Mouse (Mus musculus) hindbrain, embryonic 11.5 days (tissue): ENCODE measurements around the gene Atp2b2. TPM values are rescaled to one million over a fixed set of nuclear protein-coding genes. Genes with fewer than 3 reads are reported as not detected.
A peak's percentile ranks its signal among the peaks of the same experiment; 100 is the strongest.

ENCODE experiments used
- ATAC-seq: fragments of 200-750 bp; cut with Nextera tagmentation; 2 replicates; pipeline ENCODE4 v1.8.0; 2017; ENCODE audit warnings: mild to moderate bottlenecking, moderate TSS enrichment, moderate library complexity; ENCODE audit not compliant: low FRiP score
- DNase-seq: peaks from one replicate; pipeline ENCODE4 v3.0.0-alpha.2; 2015; ENCODE audit warnings: low spot score
- H3K27ac ChIP-seq: fragments of 300-500 bp; sonication (generic); 2 replicates; pipeline ENCODE4 v1.5.1; 2014; ENCODE audit warnings: mild to moderate bottlenecking, low read depth, low read length
- H3K27me3 ChIP-seq: fragments of 300-500 bp; sonication (generic); 2 replicates; pipeline ENCODE4 v1.6.1; 2014; ENCODE audit warnings: mild to moderate bottlenecking, low read length, moderate library complexity, mixed read lengths; ENCODE audit not compliant: control insufficient read depth, insufficient read depth
- H3K36me3 ChIP-seq: fragments of 300-500 bp; sonication (generic); 2 replicates; pipeline ENCODE4 v1.6.1; 2014; ENCODE audit warnings: mild to moderate bottlenecking, low read length, moderate library complexity, mixed read lengths; ENCODE audit not compliant: control insufficient read depth, insufficient read depth
- H3K4me1 ChIP-seq: fragments of 300-500 bp; sonication (generic); replicated peaks from 2 replicates; pipeline ENCODE4 v1.6.1; 2014; ENCODE audit warnings: low read length, mixed read lengths; ENCODE audit not compliant: control insufficient read depth, insufficient read depth
- H3K4me2 ChIP-seq: fragments of 300-500 bp; sonication (generic); replicated peaks from 2 replicates; pipeline ENCODE4 v1.6.1; 2014; ENCODE audit warnings: mild to moderate bottlenecking, low read depth, low read length
- H3K4me3 ChIP-seq: fragments of 300-500 bp; sonication (generic); 2 replicates; pipeline ENCODE4 v1.5.1; 2014; ENCODE audit warnings: low read depth, low read length
- H3K9ac ChIP-seq: fragments of 300-500 bp; sonication (generic); 2 replicates; pipeline ENCODE4 v1.6.1; 2014; ENCODE audit warnings: low read depth, low read length
- H3K9me3 ChIP-seq: fragments of 300-500 bp; sonication (generic); 2 replicates; pipeline ENCODE4 v1.6.1; 2016; ENCODE audit warnings: low read length; ENCODE audit not compliant: control insufficient read depth
- WGBS: fragments of 180-500 bp; shearing (Covaris S2); extraction: QIAGEN DNeasy Blood & Tissue Kit; methylation state at CpG from one replicate; pipeline ENCODE4 v1.1.7; 2014; 5-methylcytosine and 5-hydroxymethylcytosine counted together
- polyA plus RNA-seq: library from polyadenylated mRNA; unstranded; fragments of >200 nt; fragmentation: Nextera tagmentation; extraction: Ambion mirVana; gene quantifications from 2 replicates; pipeline ENCODE4 v1.2.1, GENCODE M21; 2014

Gene Atp2b2
- polyA plus RNA-seq: 4.2 and 5.2 TPM in 2 replicates

DNA sequence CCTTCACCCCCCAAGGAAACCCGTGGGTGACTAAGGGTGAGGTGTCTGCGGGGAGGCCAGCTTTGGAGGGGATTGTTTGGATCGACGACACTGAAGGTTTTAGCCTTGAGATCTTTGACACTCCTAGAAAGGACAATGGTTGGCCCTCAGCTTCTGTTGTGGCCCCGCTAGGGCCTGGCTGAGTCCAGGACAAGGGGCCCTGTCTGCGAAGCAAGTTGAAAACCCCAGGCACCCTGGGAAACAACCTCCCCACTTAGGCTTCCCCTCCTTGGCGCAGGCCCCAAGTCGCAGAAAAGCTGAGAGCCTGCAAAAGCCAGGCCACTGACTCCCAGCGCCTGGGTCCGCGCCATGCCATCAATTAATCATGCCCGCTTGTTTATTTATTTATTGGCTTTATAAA, at the start of gene Atp2b2:
TSS of gene Atp2b2 (minus strand) at position 282 of the 400 bp plus-strand sequence.
- DNase-seq (peak; percentile 26), ATAC-seq (no peak)
- H3K9me3 ChIP-seq: no peaks in the 10 kb centered on the region
- H3K4me1 ChIP-seq: no peaks in the 10 kb centered on the region
- no peaks in the 10 kb centered on the region for H3K36me3 ChIP-seq
- peak within 1 kb of the TSS; percentile 50 for H3K9ac ChIP-seq
- peak within 1 kb of the TSS; percentile 100 for H3K4me2 ChIP-seq
- no peak within 1 kb of the TSS for H3K27ac ChIP-seq
- H3K4me3 ChIP-seq: peak within 1 kb of the TSS; percentile 55
- WGBS: 26% methylated on average over 12 of the region's 12 CpGs
- H3K27me3 ChIP-seq: peaks cover 14% of the 10 kb centered on the region

DNA sequence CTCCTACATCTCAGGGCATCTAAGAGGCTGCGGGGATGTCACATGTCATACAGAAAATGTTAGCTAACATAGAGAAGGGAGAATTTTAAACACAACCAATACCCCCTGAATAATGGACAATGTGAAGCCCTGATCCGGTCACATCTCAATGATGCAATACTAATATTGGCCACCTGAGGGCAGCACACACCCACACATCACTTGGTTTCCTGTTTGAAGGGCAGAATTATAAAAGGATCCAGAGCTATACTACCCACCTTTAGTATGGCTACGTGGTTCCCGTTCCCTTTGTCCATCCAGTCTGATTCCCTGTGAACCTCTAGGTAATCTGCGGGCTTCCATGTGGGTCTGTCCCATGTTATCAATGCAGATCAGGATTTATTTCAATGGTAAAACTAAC, 47.2 kb upstream of the Atp2b2 start:
- Histone ChIP-seq H3K9me3 (no peaks in the 10 kb centered on the region), H3K4me2 (no peak overlapping the region), H3K36me3 (no peaks in the 10 kb centered on the region), H3K4me1 (peaks cover 4% of the 10 kb centered on the region; the same call in 1 of the 2 replicates), H3K27me3 (no peaks in the 10 kb centered on the region), H3K27ac (no peak overlapping the region), H3K9ac (no peak overlapping the region), H3K4me3 (no peak overlapping the region)
- 0 out of 2 replicates have a peak, but pooled peaks have one; percentile 41 for ATAC-seq
- DNase-seq: peak; percentile 86
- 22% methylated on average over 5 of the region's 5 CpGs for WGBS

DNA sequence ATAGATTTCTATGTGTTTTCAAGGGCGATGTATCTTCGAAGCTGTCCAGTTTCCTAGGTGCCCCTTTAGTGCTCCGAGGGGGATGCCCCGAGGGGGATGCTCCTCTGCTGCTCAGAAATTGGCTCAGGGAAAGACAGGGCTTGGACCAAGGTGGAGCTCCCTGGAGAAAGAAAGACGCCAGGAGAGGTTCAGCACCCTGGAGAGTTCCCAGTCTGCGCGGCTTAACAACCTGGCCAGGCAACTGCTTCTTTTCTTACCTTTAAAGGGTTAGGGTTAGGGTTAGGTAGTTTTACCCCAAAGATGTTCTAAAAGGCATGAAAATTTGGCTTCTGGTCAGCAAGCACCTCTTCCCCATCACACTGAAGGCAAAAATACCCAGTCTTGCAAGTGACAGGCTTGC, 44.7 kb upstream of the Atp2b2 start:
- H3K4me2 ChIP-seq: no peak overlapping the region
- H3K9me3 ChIP-seq: no peaks in the 10 kb centered on the region
- no peak overlapping the region for H3K9ac ChIP-seq
- WGBS: 17% methylated on average over 7 of the region's 7 CpGs
- H3K27me3 ChIP-seq: no peaks in the 10 kb centered on the region
- no peaks in the 10 kb centered on the region for H3K4me1 ChIP-seq
- DNase-seq (peak; percentile 63), ATAC-seq (no peak)
- no peak overlapping the region for H3K27ac ChIP-seq
- no peak overlapping the region for H3K4me3 ChIP-seq
- H3K36me3 ChIP-seq: no peaks in the 10 kb centered on the region

DNA sequence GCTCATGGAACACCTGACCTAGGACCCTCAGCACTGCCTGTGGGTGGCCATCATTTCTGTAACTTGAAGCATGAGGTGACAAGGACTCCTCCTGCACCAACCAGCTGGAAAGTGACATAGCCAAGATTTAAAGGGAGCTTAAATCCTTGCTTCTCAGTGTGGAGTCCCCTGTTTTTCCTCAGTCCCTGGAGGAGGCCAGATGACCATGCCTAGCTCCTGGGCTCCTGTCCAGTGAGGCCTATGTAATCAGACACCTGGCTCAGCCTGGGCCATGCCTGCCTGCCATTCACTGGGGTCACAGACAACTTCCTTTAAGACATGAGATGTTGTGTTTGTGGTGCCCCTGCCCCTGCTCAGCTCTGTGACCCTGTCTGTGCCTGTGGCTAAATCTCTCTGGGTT, 36.1 kb upstream of the Atp2b2 start:
- H3K4me3 ChIP-seq: no peak overlapping the region
- no peak overlapping the region for H3K4me2 ChIP-seq
- no peaks in the 10 kb centered on the region for H3K4me1 ChIP-seq
- H3K9me3 ChIP-seq: no peaks in the 10 kb centered on the region
- DNase-seq (no peak), ATAC-seq (no peak)
- H3K36me3 ChIP-seq: no peaks in the 10 kb centered on the region
- H3K9ac ChIP-seq: no peak overlapping the region
- no peak overlapping the region for H3K27ac ChIP-seq
- H3K27me3 ChIP-seq: no peaks in the 10 kb centered on the region; the same call in 1 of the 2 replicates

DNA sequence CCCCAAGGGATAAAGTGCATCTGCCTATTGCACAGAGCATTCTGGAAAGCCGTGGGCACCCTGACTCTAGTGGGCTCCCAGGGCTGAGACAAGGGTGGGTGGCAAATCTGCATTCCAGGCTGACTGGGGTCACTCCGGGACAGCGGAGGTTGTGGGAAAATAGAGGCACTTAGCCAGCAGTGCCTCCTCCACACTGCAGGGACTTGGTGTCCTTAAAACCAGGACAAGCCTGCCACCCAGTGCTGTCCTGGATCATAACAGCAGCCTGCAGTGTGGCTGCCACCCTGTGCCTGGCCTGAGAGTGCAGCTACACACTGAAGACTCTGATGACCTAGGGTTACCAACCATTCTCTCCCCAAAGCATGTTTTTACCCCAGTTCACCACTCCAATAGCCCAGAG, 34.1 kb upstream of the Atp2b2 start:
- no peak for ATAC-seq
- no peaks in the 10 kb centered on the region for H3K36me3 ChIP-seq
- H3K4me3 ChIP-seq: no peak overlapping the region
- no peaks in the 10 kb centered on the region for H3K9me3 ChIP-seq
- no peak overlapping the region for H3K27ac ChIP-seq
- no peaks in the 10 kb centered on the region; the same call in 1 of the 2 replicates for H3K27me3 ChIP-seq
- 66% methylated on average over 3 of the region's 3 CpGs for WGBS
- no peak overlapping the region for H3K9ac ChIP-seq
- peak; percentile 27 for DNase-seq
- no peak overlapping the region for H3K4me2 ChIP-seq
- no peaks in the 10 kb centered on the region for H3K4me1 ChIP-seq

DNA sequence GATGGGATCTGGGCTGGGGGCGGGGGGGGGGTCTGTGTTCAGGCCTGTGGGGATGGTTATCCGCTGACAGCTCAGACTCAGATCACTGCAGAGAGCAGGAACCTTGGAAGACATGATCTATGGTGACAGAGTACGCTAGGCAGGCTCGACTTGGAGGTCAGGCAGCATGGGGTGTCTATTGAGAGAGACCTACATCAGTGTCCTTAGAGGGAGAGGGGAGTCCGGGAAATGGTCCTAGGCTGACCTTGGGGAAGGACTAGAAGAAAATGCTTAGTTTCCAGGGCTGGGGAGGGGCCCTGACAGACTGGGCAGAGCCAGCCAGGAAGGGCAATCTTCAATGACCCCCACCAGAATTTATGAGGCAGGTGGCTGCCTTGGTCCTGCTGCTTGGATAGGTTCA, 33.6 kb upstream of the Atp2b2 start:
- Histone ChIP-seq H3K27me3 (no peaks in the 10 kb centered on the region; the same call in 1 of the 2 replicates), H3K9me3 (no peaks in the 10 kb centered on the region), H3K4me2 (no peak overlapping the region), H3K27ac (no peak overlapping the region), H3K36me3 (no peaks in the 10 kb centered on the region), H3K4me1 (no peaks in the 10 kb centered on the region), H3K4me3 (no peak overlapping the region), H3K9ac (no peak overlapping the region)
- DNase-seq: no peak
- no peak for ATAC-seq
- 61% methylated on average over 5 of the region's 5 CpGs for WGBS

DNA sequence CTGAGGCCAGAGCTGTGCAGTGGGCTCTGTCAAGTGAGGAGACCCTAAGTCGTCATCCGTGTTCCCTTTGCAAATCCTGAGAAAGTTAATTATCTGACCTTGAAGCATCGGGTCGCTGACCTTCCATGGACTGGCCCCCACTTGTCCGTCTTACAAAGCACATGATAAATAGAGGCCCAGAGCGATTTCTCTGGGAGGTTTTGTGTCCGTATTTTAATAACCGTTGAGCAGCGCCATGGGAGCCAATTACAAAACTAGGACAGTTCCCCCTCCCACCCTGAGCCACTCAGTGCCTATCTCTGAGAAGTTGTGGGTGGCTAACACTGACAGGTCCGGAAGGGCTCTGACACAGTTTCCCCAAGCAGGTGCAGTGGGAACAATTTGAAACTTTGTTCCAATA, 32.5 kb upstream of the Atp2b2 start:
- no peak for ATAC-seq
- WGBS: 58% methylated on average over 10 of the region's 10 CpGs
- Histone ChIP-seq H3K36me3 (no peaks in the 10 kb centered on the region), H3K4me1 (no peaks in the 10 kb centered on the region), H3K27ac (no peak overlapping the region), H3K9ac (no peak overlapping the region), H3K27me3 (no peaks in the 10 kb centered on the region; the same call in 1 of the 2 replicates), H3K4me2 (no peak overlapping the region), H3K9me3 (no peaks in the 10 kb centered on the region), H3K4me3 (no peak overlapping the region)
- DNase-seq: no peak

DNA sequence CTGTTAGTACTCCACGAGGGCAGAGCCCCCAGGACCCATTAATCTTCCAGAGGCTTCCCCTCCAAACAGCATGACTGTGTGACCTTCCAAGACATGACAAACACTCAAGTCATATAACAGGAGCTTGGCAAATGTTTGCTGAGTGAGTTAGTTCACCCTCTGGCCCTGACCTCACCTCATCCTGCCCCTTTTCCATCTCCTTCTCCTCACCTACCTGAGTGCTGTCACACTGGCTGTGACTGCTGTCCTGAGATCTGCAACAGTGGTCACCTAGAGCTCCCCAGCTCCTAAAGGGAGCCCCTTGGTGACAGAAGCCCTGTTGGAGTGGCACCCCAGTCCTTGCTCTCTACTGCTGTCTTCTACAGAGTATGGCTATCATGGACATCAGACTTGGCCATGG, 31.8 kb upstream of the Atp2b2 start:
- Histone ChIP-seq H3K27ac (no peak overlapping the region), H3K4me3 (no peak overlapping the region), H3K36me3 (no peaks in the 10 kb centered on the region), H3K4me1 (no peaks in the 10 kb centered on the region), H3K27me3 (no peaks in the 10 kb centered on the region; the same call in 1 of the 2 replicates), H3K9ac (no peak overlapping the region), H3K9me3 (no peaks in the 10 kb centered on the region), H3K4me2 (no peak overlapping the region)
- WGBS: 38% methylated on average over 1 of the region's 1 CpGs
- ATAC-seq (no peak), DNase-seq (no peak)

DNA sequence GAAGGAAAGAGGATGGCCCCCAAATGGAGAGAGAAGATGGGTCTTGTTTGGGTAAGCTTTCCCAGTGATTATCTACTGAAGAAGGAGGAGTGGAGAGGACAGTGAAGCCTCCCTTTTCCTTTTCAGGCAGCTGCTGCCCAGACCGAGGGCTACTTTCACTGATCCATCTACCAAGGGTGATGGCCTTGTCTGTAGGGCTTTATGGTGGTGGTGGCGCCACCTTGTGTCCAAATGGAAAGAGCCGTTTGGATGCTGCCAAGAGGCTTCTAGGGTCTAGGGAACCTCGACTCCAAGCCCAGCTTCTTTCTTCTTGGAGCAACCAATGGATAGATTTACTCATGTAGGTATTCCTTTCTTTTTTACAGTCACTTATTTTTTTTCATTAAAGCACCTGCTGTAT, 29.2 kb upstream of the Atp2b2 start:
- H3K9me3 ChIP-seq: no peaks in the 10 kb centered on the region
- H3K4me2 ChIP-seq: no peak overlapping the region
- H3K27ac ChIP-seq: no peak overlapping the region
- no peak overlapping the region for H3K4me3 ChIP-seq
- H3K27me3 ChIP-seq: no peaks in the 10 kb centered on the region
- 7% methylated on average over 4 of the region's 4 CpGs for WGBS
- H3K4me1 ChIP-seq: no peaks in the 10 kb centered on the region
- ATAC-seq (no peak), DNase-seq (peak; percentile 86)
- no peaks in the 10 kb centered on the region for H3K36me3 ChIP-seq
- no peak overlapping the region for H3K9ac ChIP-seq
